9 mouse cellular contexts compared by ENCODE assay signal in the genomic region with DNA sequence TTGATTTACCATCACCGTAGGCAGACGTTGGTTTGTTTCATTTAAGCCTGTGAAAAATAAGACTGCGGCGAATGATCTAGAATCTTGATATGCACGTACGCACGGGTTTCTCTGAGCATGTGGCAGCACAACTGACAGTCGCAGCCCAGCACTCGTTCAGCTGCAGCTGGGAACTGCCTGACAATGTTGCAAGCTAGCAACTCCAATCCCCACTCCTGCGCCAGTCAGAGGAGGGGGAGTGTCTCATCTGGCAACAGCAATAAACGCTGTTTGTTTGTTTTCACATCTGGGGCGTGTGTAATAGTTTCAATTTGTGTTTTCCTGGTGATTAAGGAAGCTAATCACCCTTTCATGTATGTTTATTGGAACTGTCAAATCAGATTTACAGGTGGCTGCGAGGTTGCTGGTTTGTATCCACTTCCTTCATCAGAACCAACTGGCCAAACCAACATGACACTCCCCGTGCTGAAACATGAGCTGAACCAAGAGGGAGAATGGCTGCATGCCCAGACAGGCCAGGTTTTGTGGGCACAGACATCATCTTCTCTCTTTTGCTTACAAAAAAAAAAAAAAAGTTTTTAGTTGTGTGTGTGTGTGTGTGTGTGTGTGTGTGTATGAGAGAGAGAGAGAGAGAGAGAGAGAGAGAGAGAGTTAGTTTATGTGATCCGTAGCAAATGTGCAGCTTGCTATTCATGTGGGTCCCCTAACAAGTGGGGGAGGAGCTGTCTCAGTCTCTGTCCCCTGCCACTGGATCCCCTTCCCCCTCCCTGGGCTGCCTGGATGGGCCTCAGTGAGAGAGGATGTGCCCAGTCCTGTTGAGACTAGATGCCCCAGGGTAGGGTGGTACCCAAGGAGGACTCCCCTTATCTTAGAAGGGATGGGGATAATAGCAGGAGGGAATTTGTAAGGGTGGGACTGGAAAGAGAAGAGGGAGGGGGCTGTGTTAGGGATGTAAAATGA. TPM values are rescaled to one million over a fixed set of nuclear protein-coding genes. Genes with fewer than 3 reads are reported as not detected.
A peak's percentile ranks its signal among the peaks of the same experiment; 100 is the strongest.
DNase-seq lines count a peak whose midpoint lies in the region; ATAC-seq lines count a peak whose summit lies in the region.
"Had no signal": no experiment of that assay in that cellular context is flagged by ENCODE, and none has a peak within 500 bp of the region (broad histone marks: within the 10 kb centered on the region; RNA-seq: fewer than 3 reads in every experiment).

No protein-coding gene starts in this region.

- H3K4me1 ChIP-seq in heart, embryonic 15.5 days (replicated peaks) = no peaks in the 10 kb centered on the region; the same call in 1 of the 2 replicates
- H3K4me1 ChIP-seq in hindbrain, embryonic 13.5 days (replicated peaks) = peaks cover 11% of the 10 kb centered on the region; the same call in 1 of the 2 replicates
- 0 out of 2 replicates have a peak, but pooled peaks cover 3% of the 10 kb centered on the region for H3K4me1 ChIP-seq in midbrain, embryonic 15.5 days
- H3K4me1 ChIP-seq: liver, embryonic 13.5 days had no signal

- 0 out of 2 replicates have a peak overlapping the region, but pooled peaks have one; percentile 11 for H3K4me3 ChIP-seq in heart, embryonic 15.5 days
- no peak overlapping the region for H3K4me3 ChIP-seq in hindbrain, embryonic 13.5 days
- H3K4me3 ChIP-seq in midbrain, embryonic 15.5 days = no peak overlapping the region
- H3K4me3 ChIP-seq: liver, embryonic 13.5 days had no signal

- H3K27me3 ChIP-seq in heart, embryonic 15.5 days = peaks cover 4% of the 10 kb centered on the region; the same call in 1 of the 2 replicates
- no peaks in the 10 kb centered on the region for H3K27me3 ChIP-seq in hindbrain, embryonic 13.5 days
- H3K27me3 ChIP-seq in midbrain, embryonic 15.5 days (replicated peaks) = no peaks in the 10 kb centered on the region

- no peak overlapping the region for H3K27ac ChIP-seq in heart, embryonic 15.5 days
- H3K27ac ChIP-seq in hindbrain, embryonic 13.5 days = peak overlapping the region; percentile 3; the same call in 1 of the 2 replicates
- H3K27ac ChIP-seq in midbrain, embryonic 15.5 days = no peak overlapping the region
- H3K27ac ChIP-seq: liver, embryonic 13.5 days had no signal

- ATAC-seq in heart, embryonic 15.5 days (replicated peaks; ENCODE audit: insufficient number of reproducible peaks, insufficient read depth, low FRiP score, low read depth) = no peak
- ATAC-seq in hindbrain, embryonic 13.5 days (ENCODE audit: low FRiP score) = no peak
- ATAC-seq in midbrain, embryonic 15.5 days (replicated peaks) = no peak

- 23% methylated on average over 15 of the region's 15 CpGs for WGBS in heart, embryonic 15.5 days
- 39% methylated on average over 15 of the region's 15 CpGs for WGBS in hindbrain, embryonic 13.5 days
- 39% methylated on average over 15 of the region's 15 CpGs for WGBS in midbrain, embryonic 15.5 days

- no peak overlapping the region for H3K9ac ChIP-seq in heart, embryonic 15.5 days
- H3K9ac ChIP-seq in hindbrain, embryonic 13.5 days = peak overlapping the region; percentile 2; the same call in 1 of the 2 replicates
- H3K9ac ChIP-seq in midbrain, embryonic 15.5 days = no peak overlapping the region
- H3K9ac ChIP-seq: liver, embryonic 13.5 days had no signal

- H3K9me3 ChIP-seq in heart, embryonic 15.5 days (replicated peaks) = no peaks in the 10 kb centered on the region
- no peaks in the 10 kb centered on the region for H3K9me3 ChIP-seq in hindbrain, embryonic 13.5 days
- no peaks in the 10 kb centered on the region for H3K9me3 ChIP-seq in midbrain, embryonic 15.5 days
- H3K9me3 ChIP-seq: liver, embryonic 13.5 days had no signal

- DNase-seq in heart, adult 8-10 months (ENCODE audit: low spot score) = no peak
- peak; percentile 72 for DNase-seq in urinary bladder, postnatal 14 days (ENCODE audit: low spot score)
- DNase-seq in urinary bladder, postnatal 10 days (ENCODE audit: low spot score) = no peak
- DNase-seq in urinary bladder, postnatal 36 days (ENCODE audit: low spot score in 2 of 2) = peak; percentile 35 to 50
- DNase-seq in c-Kit-positive CD71-positive TER-119-positive erythroid progenitor cells, embryonic 14.5 days (ENCODE audit: low spot score) = no peak
- DNase-seq: liver, embryonic 13.5 days had no signal

- no peaks in the 10 kb centered on the region for H3K36me3 ChIP-seq in heart, embryonic 15.5 days
- no peaks in the 10 kb centered on the region for H3K36me3 ChIP-seq in hindbrain, embryonic 13.5 days
- no peaks in the 10 kb centered on the region for H3K36me3 ChIP-seq in midbrain, embryonic 15.5 days (replicated peaks)
- H3K36me3 ChIP-seq: liver, embryonic 13.5 days had no signal

- H3K4me2 ChIP-seq in heart, embryonic 15.5 days = peak overlapping the region; percentile 41
- H3K4me2 ChIP-seq in hindbrain, embryonic 13.5 days = peak overlapping the region; percentile 8; the same call in 1 of the 2 replicates
- H3K4me2 ChIP-seq in midbrain, embryonic 15.5 days = peak overlapping the region; percentile 3; the same call in 1 of the 2 replicates
- H3K4me2 ChIP-seq: liver, embryonic 13.5 days had no signal

RNA-seq across cellular contexts. Expression of gene Fbxo27, which starts 26.7 kb away (rescaled TPM):
- polyA plus RNA-seq in heart, embryonic 15.5 days (2015; fragmentation: Nextera tagmentation; extraction: Ambion mirVana) = 3.4 and 3.9 TPM in 2 replicates
- total RNA-seq in heart, adult 8-10 months (2022) = under 1 TPM in 3 of 4 experiments, not detected in 1; 0.11 to 0.72 (median 0.16) TPM
- 7.0 and 7.4 TPM in 2 replicates for polyA plus RNA-seq in hindbrain, embryonic 13.5 days (2015; fragmentation: Nextera tagmentation; extraction: Ambion mirVana)
- polyA plus RNA-seq in midbrain, embryonic 15.5 days (2015; fragmentation: Nextera tagmentation; extraction: Ambion mirVana) = 10.2 and 12.1 TPM in 2 replicates

RNA-seq across cellular contexts. Expression of gene Acp7, which starts 34.8 kb away (rescaled TPM):
- polyA plus RNA-seq in heart, embryonic 15.5 days (2015; fragmentation: Nextera tagmentation; extraction: Ambion mirVana) = not detected in 2 replicates
- total RNA-seq in heart, adult 8-10 months (2022) = not detected
- not detected in 2 replicates for polyA plus RNA-seq in hindbrain, embryonic 13.5 days (2015; fragmentation: Nextera tagmentation; extraction: Ambion mirVana)
- 0.40 TPM in 1 of 2 replicates, not detected in the other for polyA plus RNA-seq in midbrain, embryonic 15.5 days (2015; fragmentation: Nextera tagmentation; extraction: Ambion mirVana)
- polyA plus RNA-seq: liver, embryonic 13.5 days had no signal

RNA-seq across cellular contexts. Expression of gene Fbxo17, which starts 50.7 kb away (rescaled TPM):
- 7.7 and 9.7 TPM in 2 replicates for polyA plus RNA-seq in heart, embryonic 15.5 days (2015; fragmentation: Nextera tagmentation; extraction: Ambion mirVana)
- total RNA-seq in heart, adult 8-10 months (2022) = 1 to 10 TPM in 3 of 4 experiments, under 1 TPM in 1; 0.55 to 1.2 (median 1.1) TPM
- 3.1 and 3.4 TPM in 2 replicates for polyA plus RNA-seq in hindbrain, embryonic 13.5 days (2015; fragmentation: Nextera tagmentation; extraction: Ambion mirVana)
- polyA plus RNA-seq in midbrain, embryonic 15.5 days (2015; fragmentation: Nextera tagmentation; extraction: Ambion mirVana) = 3.7 and 4.0 TPM in 2 replicates

Comparison
In these comparisons a context has a peak if more than half of its experiments do, and no peak if none do; other contexts are left out.
1. DNase-seq: peak in urinary bladder, postnatal 14 days (single experiment) and urinary bladder, postnatal 36 days (2 of 2); none in heart, adult 8-10 months (single experiment), urinary bladder, postnatal 10 days (single experiment) and c-Kit-positive CD71-positive TER-119-positive erythroid progenitor cells, embryonic 14.5 days (single experiment).
2. Peak in every context shown above with its lines, with median percentiles within 50 percentile points of each other: H3K4me2 ChIP-seq.